Mouse (Mus musculus): ENCODE measurements around the gene Yars2.

DNA sequence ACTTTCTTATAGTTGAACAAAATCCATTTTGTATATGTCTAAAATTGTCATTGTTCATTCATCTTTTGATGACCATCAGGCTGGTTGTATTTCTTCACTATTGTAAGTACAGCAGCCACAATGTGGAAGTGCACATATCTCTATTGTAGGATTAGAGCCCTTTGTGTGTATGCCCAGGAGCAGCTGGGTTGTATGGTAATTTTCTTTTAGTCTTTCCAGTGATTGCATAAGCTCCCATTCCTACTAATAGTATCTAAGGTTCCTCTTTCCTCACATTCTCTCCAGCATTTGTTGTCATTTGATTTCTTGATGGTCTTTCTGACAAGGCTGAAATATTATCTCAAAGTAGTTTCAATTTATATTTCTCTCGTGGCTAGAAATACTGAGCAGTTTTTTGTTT lies 47.5 kb upstream of the Yars2 start:
- TF ChIP-seq CTCF (IDR thresholded peaks at IDR 0.05), result no peak
- TF ChIP-seq EP300 (IDR thresholded peaks at IDR 0.05), result no peak
